Mouse (Mus musculus): Measurements from ENCODE around the gene Fbxo21. TPM values are rescaled to one million over a fixed set of nuclear protein-coding genes. Genes with fewer than 3 reads are reported as not detected.

Fbxo21 gene
- total RNA-seq, 2 experiments from 2014 or later: 1.7 to 2.0 TPM

DNA sequence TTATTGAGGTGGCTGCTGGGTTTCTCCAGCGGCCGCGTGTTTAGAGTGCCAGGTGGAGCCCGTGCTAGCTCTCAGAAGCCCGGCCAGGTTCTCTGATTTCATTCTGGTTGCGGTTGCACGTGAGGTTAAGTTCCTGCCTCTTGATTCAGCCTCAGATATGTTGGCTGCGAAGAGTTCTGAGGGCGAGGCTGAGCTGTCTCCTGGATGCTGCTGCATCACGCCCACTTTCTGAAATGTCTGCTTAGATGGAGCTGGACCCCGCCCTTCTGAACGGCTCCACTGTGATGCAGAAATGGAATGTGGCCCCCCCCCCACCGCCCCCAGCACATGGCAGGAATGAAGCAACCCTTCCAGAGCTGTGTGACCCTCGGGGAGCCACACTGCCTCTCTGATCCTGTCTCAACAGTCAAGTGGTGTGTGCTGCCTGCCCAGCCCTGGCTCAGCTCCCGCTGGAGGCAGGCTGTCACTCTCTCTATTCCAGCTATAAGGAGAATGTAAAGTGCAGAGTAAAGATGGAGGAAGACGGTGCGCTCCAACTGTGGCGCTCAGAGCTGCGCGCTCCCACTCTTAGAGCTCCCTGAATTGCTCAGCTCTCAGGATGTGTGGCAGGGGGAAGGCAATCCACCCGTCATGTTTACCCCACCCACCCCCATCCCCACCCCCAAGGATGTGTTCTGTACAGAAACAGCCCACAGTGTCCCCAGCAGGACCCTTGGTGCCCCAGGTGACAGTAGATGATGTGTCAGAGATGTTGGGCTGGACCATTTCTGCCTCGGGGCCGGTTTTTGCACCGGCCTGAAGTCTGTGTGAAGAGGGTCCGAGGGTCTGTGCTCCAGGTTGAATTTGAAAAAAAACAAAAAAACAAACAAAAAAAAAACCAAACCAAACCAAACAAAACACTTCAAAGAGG, 60.6 kb downstream of the Fbxo21 start:
- ATAC-seq (replicated peaks; ENCODE audit: low FRiP score, poor library complexity, severe bottlenecking): no peak

DNA sequence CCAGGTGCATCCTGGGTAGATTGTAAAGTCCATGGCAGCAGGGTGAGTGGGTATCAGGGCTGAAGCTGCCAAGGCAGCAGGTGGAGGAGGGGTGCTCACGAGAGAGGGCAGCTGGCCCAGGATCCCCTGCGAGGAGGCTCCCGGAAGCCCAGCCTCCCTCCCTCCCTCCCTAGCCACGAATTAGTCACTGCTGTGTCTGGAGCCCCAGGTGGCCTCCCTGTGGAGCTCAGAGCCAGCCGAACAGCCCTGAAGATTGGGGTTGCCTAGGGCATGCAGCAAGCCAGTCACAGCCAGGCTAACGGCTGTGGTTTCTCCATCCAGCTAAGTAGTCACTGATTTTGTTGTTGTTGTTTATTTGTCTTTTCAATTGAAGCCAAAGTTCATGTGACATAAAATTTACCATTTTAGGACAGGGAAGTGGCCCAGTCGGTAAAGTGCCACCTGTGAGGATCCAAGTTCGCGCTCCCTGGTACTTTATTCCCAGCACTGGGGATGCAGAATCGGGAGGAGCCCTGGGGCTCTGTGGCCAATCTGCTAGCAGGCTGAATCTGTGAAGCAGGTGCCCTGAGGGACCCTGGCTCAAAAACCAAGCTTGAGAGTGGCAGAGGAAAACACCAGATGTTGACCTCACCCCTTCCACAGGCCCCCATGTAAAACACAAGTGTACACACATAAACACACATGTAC, 61.4 kb downstream of the Fbxo21 start:
- no peak for ATAC-seq (replicated peaks; ENCODE audit: low FRiP score, poor library complexity, severe bottlenecking)

DNA sequence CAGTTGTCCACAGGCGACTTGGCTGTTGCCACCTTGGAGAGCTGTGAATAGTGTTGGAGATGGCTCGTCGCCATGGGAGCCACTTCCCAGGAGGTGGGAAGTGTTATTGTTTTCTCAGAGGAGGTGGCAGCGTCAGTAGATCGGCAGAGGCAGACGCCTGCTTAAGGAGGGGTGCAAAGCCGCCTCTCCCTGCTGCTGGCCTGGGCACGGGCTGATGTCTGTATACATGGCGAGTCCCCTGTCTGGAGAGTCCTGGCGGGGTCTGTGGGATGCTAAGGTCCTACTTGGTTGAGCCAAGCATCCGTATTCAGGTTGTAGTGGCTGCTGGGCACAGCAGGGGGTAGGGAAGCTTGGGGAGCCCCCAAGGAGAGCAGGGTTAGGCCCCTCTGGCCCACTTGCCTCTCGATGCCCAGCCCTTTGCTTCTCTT, 62.7 kb downstream of the Fbxo21 start:
- ATAC-seq (replicated peaks; ENCODE audit: low FRiP score, poor library complexity, severe bottlenecking): no peak

DNA sequence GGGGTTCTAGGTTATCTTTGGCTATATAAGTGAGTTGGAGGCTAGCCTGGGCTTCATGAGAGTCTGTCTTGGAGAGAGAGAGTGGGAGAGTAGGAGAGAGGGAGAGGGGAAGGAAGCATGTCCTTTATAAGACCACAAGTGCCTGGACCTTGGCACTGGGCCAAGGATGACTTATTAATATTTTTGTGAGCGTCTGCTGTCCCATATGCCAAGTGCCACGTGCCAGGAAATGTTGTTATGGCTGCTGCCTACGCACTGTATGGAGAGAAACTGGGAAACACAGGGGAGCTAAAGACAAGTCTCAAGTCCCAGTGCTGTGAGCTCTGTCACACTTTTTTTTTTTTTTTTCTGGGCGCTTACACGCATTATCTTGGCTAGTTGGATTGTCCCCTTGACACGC, 66.1 kb downstream of the Fbxo21 start:
- ATAC-seq (replicated peaks; ENCODE audit: low FRiP score, poor library complexity, severe bottlenecking): no peak

DNA sequence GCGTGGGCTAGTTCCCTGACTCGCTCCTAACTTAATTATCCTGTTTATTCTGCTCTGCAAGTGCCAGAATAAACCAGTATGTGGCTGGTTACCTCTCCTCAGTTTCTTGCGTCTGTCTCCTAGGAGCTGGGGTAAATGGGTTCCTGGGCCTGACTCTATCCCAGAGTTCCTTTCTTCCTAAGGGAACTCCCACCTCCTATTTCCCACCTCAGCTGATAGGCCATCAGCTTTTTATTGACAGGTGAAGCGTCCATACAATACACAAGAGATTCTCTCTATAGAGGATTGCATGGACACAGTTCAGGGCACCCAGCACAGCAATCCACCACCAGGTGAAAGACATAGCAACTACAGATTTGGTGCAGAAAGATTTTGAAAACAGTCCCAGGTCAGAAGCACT, 67.2 kb downstream of the Fbxo21 start:
- no peak for ATAC-seq (replicated peaks; ENCODE audit: low FRiP score, poor library complexity, severe bottlenecking)

DNA sequence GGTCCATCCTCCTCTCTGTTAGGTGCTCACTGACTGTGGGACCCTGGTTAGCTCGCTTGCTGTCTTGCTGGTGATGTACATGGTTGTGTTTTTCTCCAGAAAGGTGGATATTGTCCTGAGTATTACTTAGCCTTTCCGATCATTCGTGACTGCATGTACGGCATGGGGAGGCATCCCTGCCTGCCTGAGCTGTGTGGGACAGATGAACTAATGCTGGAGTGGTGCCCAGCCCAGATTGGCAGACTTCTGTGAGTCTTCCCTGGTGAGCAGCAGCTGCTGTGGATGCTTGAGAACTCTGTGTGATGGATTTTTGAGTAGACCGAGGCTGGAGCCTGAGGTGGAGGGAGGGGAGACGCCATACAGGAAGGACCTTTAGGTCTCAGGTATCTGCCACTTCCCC, 68.4 kb downstream of the Fbxo21 start:
- ATAC-seq (replicated peaks; ENCODE audit: low FRiP score, poor library complexity, severe bottlenecking): no peak

DNA sequence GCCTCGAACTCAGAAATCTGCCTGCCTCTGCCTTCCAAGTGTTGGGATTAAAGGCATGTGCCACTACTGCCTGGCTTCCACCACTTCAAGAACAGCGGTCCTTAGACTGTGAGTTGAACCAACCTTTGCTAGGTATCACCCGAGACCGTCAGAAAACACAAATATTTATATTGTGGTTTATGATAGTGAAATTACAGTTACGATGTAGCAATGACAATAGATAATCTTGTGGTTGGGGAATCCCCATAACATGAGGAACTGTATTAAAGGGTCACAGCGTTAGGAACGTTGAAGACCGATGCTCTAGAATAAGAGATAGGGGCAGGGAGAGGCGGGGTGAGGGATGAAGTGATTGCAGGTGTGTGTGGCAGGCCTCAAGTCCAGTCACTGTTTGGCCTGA, 68.9 kb downstream of the Fbxo21 start:
- ATAC-seq (replicated peaks; ENCODE audit: low FRiP score, poor library complexity, severe bottlenecking): no peak

DNA sequence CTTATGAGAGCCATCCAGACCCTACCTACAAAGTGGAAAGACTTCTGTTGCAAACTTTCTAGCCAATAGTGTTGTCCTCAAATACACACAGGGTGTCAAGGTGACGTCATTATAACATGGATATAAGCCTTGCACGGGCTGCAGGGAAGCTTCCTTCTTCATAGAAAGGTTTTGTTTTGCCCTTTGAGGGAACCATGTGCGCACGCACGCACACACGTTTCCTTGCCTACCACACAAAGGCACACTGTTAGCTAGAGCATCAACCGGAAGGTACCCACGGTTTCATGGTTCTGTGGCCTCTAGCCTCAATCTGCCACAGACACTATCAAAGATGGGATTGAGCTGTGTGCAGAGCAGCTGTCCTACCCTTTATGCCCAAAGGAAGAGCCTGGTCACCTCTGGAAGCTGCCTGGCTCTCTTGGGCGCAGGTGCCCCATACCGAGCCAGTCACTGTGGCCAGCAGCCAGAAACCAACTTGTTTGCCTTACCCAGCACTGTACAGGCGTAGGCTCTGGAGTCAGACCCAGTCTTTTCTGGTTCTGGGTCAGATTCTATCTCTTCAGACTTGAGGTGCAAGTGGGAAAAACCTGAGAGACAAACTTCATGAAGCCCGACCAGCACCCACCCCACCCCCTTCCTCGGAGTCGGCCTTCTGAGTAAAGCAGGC, 70.7 kb downstream of the Fbxo21 start:
- ATAC-seq (replicated peaks; ENCODE audit: low FRiP score, poor library complexity, severe bottlenecking): no peak

DNA sequence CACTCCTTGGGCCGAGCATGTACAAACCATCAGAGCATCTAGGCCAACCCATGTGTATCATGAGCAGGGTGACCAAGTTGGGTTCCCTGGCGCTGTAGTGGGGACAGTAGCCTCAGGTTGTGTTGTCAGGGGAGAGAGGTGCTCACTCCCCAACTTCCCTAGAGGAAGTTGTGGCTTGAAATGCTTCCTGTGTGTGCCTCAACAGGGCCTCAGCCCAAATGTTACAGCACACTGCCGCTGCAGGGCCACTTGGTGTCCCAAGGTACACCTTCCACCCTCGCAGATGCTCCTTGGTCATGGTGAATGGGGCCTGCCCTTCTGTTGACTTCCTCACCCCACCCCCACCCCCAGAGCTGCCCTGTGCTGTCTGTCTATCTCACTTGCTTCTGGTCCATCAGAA, 71.9 kb downstream of the Fbxo21 start:
- ATAC-seq (replicated peaks; ENCODE audit: low FRiP score, poor library complexity, severe bottlenecking): no peak

DNA sequence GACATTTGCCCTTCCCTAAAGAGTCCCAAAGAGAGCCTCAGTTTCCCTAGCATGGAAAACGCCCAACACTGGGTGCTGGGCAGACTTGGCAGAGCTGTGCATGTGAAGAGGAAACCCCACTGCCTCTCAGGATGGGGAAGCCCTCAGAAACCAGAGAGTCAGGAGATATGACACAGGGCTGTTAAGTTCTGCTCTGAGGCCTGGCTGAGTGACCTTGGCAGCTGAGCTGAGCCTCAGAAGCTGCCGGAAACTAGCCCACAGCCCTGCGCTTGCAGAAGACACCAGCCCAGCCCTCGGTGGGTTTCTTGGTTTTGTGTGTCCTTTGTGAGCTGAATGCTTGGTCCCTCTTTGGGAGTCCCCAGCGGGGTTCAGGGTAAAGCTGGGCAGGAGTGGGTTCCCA, 72.4 kb downstream of the Fbxo21 start:
- no peak for ATAC-seq (replicated peaks; ENCODE audit: low FRiP score, poor library complexity, severe bottlenecking)

DNA sequence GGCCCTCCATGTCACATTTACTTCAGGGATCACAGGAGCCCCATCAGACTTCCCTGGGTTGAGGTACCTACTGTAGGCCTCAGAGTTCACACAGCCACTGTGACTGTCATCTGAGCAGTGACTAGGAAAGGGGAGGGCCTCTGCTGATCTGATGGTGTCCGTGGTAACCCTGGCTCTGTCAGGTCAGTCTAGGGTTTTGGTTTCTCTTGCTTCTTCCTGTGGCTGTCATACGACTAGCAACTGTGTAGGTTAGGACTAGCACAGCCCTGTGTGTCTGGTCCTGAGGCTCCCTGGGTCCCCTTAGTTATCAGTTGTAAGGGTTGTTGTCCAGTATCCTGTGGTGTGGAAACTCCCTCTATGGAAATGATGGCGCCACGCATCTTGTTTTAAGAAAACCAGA, 74.2 kb downstream of the Fbxo21 start:
- ATAC-seq (replicated peaks; ENCODE audit: low FRiP score, poor library complexity, severe bottlenecking): no peak

DNA sequence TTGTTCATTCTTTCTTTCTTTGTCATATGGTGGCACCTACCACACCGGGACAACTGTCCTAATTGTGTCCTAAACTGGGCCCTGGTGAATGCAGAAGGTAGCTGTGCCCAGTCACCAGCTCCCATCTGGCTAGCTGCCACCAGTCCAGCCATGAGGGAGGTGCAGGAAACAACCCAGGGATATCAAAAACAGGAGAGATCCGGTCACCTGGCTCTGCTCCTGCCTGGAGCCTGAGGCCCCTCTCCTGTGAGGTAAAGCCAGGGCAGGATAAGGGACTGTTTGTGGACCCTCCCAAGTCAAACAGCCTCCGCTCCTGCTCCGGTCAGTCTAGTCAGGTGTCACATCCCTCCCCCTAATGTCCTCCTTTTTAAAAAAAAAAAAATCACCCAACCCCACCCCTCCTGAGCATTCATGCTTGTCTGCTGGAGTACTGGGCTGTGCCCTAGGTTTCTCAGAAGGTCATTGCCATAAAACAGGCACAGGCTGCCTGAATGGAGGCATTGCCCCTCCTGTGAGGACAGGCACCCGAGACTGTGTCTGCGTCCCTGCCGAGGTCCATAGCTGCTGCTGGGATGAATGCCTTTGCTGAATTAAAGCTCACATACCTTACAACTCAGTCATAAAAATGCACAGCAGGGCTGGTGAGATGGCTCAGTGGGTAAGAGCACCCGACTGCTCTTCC, 75.6 kb downstream of the Fbxo21 start:
- no peak for ATAC-seq (replicated peaks; ENCODE audit: low FRiP score, poor library complexity, severe bottlenecking)

DNA sequence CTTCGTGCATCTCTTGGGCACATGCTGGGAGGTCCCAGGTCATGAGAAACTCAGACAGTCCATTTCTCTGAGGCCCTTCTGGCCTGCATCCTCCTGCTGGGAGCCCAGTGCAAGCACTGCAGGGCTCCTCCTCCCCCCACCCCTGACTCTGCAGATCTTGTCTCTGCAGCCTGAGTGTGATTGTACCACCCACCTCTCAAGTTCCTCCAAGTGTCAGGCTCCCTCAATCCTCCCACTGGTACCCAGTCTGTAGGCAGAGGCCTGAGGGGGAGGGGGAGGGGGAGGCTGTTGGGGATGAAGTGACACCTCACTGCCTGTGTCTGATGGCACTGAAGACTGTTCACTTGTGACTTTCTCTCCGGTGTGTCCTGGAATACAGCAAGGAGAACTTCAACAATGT, 76.7 kb downstream of the Fbxo21 start:
- ATAC-seq (replicated peaks; ENCODE audit: low FRiP score, poor library complexity, severe bottlenecking): no peak

DNA sequence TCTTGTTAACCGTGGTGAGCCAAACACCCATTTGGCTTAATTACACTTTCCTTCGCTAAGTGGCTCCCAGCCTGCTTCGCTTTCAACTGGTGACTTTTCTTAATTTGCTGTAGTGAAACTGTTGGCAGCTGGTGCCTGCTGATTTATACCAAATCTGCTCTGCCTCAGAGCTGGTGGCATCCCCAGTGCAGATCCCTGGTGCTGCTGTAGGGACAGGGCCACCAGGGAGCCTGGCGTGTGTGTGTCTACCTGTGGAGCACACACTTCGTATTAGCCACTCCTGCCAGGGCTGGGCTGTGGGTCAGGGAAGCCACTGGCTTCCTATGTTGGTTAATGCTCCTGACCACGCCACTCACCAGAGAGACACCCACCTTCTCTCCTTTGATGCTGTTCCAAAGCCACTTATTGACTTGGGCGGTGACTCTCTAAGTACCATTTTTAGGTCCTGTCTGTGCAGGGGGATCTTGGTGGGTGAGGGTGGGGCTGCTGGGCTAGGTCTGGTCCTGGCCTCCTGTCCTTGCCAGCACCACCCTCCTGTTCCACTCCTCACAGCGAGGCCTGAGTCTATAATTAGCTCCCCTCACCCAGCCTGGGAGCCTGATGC, 81.1 kb downstream of the Fbxo21 start:
- no peak for ATAC-seq (replicated peaks; ENCODE audit: low FRiP score, poor library complexity, severe bottlenecking)

DNA sequence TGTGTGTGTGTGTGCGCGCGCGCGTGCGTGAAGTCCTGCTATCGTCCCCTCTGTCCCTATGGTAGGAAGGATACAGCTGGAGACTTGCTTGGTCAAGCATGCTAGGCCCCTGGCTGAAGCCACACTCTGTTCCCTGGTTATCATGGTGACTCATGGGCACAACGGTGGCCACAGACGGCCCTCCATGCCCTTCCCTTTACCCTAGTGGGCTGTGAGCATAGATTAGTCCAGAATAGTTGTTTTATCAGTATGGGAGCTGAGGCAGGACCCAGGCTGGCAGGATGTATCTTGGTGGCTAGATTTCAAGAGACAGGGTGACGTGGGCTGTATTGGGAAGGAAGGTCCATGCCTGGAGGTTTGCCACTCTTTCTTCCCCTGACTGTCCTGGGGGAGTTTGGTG, 82.3 kb downstream of the Fbxo21 start:
- ATAC-seq (replicated peaks; ENCODE audit: low FRiP score, poor library complexity, severe bottlenecking): no peak

DNA sequence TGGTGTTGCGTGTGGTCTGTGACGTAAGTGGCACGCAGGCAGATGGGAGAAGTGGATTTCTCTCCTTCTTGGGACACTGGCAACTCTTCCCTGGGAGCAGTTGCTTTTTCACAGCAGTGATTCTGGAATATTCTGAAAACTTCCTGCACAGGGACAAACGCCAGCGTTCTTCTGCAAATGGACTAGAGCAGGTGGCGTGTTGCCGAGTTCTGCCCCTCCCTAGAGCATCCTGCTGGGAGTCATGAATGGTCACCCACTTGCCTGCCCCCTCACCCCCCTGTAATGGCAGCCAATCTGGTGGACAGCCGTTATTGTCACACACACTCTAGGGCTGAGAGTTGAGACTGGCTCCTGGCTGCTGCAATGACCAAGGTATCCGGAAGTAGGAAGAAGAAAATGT, 83.1 kb downstream of the Fbxo21 start:
- no peak for ATAC-seq (replicated peaks; ENCODE audit: low FRiP score, poor library complexity, severe bottlenecking)

Data from erythroblast, adult 5-6 weeks (primary cell).